Mouse (Mus musculus): Measurements from ENCODE around the gene Nbea. TPM values are rescaled to one million over a fixed set of nuclear protein-coding genes. Genes with fewer than 3 reads are reported as not detected.

Nbea gene
- total RNA-seq, 1 experiment from 2014 or later = 4.3 TPM

DNA sequence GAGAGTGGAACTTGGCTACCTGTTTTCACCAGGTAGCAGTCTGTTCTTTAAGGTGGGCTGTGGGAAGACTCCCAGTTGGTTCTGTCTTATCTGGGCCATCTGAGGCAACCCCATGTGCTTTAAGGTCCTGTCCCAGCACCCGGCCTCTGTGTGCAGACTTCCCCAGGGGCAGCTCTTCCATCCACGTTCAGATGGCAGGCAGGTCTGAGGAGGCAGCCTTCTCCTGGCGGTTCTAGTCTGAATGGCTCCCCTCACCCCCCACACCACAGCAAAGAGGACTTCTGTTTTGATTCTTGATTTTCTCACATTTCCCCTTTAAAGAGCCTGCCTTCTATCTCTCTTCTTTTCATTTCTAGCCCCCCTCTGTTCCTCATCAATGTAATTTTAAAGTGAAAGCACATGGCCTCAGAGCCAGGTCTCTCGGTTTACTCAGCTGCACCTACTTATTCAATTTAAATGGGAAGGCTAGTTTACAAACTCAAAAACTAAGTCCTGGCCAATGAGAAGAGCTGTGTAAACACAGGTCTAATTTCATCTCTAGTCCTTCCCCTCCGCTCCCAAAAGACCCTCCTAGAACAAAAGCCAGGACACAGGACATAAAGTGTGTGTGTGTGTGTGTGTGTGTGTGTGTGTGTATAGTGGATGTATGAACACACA, 570.9 kb downstream of the Nbea start:
- no peak for ATAC-seq (replicated peaks in 1 of 2; ENCODE audit: insufficient read depth in 1 of 2, low FRiP score in 2 of 2, low TSS enrichment in 1 of 2, low read depth in 1 of 2, poor library complexity in 2 of 2, severe bottlenecking in 2 of 2)

GRCm38 (mm10) chr3:55612023-55612422, 571.5 kb downstream of the Nbea start:
- ATAC-seq (replicated peaks in 1 of 2; ENCODE audit: insufficient read depth in 1 of 2, low FRiP score in 2 of 2, low TSS enrichment in 1 of 2, low read depth in 1 of 2, poor library complexity in 2 of 2, severe bottlenecking in 2 of 2) = no peak

DNA sequence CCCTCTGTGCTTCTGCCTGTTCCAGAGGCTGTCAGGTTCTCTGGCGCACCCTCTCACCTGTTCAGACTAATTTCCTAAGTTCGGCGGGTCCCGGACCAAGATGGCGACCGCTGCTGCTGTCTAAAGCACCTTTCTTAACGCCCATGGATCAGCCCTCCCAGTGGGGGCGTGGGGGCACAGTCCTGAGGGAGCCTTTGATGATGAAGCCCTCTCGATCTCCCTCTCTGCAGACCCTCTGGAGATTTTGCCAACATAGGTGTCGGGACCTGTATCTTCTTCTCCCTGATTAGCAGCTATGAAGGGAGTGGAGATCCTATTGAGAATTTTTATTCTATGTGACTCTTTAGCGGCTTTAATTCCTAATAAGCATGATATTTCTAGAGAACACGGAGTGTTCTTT, 573.3 kb downstream of the Nbea start:
- ATAC-seq (replicated peaks in 1 of 2; ENCODE audit: insufficient read depth in 1 of 2, low FRiP score in 2 of 2, low TSS enrichment in 1 of 2, low read depth in 1 of 2, poor library complexity in 2 of 2, severe bottlenecking in 2 of 2) = no peak

- ATAC-seq (replicated peaks in 1 of 2; ENCODE audit: insufficient read depth in 1 of 2, low FRiP score in 2 of 2, low TSS enrichment in 1 of 2, low read depth in 1 of 2, poor library complexity in 2 of 2, severe bottlenecking in 2 of 2) = no peak
Observed at GRCm38 (mm10) chr3:55600286-55600685, 583.2 kb downstream of the Nbea start.

DNA sequence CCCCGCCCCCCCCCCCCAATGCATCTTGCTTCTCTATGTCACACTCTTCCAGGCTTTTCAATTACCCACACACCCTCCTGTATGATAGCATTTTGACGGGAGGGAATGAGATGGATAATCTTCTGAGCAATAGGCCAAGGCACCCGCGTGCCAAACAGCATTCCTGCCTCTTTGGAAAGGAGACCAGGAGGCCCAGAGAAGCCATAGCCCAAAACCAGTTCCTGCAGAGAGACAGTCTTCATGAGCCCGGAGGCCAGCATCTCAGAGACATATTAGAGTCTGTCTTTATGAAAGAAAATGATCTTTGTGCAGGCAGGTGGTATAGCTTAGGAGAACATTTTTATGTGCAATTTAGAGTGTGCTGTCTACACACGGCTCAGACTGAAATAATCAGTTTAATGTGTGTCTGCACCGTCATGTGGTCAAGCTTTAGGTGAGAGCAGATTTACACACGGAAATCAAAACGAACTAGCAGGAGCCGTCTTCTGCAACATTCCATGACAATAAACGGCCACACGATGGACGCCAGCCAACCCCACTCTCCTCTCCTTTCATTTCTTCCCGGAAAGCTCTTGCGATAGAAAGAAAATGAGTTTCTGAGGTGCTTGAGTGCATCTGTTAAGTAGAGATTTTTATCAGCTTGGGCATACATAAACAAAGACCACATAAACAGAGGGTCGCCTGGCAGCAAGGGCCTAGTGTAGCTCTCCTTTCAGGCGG, 584.0 kb downstream of the Nbea start:
- no peak for ATAC-seq (replicated peaks in 1 of 2; ENCODE audit: insufficient read depth in 1 of 2, low FRiP score in 2 of 2, low TSS enrichment in 1 of 2, low read depth in 1 of 2, poor library complexity in 2 of 2, severe bottlenecking in 2 of 2)

DNA sequence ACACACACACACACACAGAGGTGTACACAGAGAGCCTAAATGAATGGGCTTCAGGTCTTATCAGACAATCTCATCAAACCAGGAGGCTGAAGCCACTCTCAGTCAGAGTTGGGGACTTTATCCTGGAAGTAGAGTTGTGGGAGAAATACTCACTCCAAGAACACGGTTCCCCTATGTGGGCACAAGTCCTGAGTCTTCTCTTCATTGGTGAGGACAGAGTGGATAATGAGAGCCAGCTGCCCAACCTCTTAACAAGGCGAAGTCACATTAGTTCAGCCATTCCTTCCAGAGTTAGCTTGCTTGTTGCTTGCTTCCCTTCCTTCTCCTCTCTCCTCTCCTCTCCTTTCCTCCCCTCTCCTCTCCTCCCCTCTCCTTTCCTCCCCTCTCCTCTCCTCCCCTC, 584.8 kb downstream of the Nbea start:
- ATAC-seq (replicated peaks in 1 of 2; ENCODE audit: insufficient read depth in 1 of 2, low FRiP score in 2 of 2, low TSS enrichment in 1 of 2, low read depth in 1 of 2, poor library complexity in 2 of 2, severe bottlenecking in 2 of 2) = no peak

- ATAC-seq (replicated peaks in 1 of 2; ENCODE audit: insufficient read depth in 1 of 2, low FRiP score in 2 of 2, low TSS enrichment in 1 of 2, low read depth in 1 of 2, poor library complexity in 2 of 2, severe bottlenecking in 2 of 2) = no peak
Observed at GRCm38 (mm10) chr3:55593312-55593711, 590.2 kb downstream of the Nbea start.

GRCm38 (mm10) chr3:55590727-55591126, 592.8 kb downstream of the Nbea start:
- no peak for ATAC-seq (replicated peaks in 1 of 2; ENCODE audit: insufficient read depth in 1 of 2, low FRiP score in 2 of 2, low TSS enrichment in 1 of 2, low read depth in 1 of 2, poor library complexity in 2 of 2, severe bottlenecking in 2 of 2)

DNA sequence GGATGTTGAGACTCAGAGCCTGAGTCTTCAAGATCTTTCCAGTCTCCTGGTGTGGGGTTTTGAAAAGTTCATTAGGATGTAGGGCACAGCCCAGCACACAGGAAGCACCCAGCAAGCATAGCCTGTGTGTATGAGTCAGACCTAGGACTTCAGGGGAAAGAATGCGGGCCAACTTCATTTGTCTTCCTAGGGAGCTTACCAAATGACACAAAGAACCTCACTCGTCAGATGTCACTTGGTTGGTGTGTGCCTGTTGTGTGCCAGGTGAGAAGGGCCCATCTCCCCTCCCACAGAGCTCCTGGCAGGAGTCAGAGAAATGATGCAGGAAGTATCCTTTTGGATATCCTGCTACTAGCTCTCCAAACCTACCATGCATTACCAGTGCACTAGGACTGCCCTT, 593.2 kb downstream of the Nbea start:
- no peak for ATAC-seq (replicated peaks in 1 of 2; ENCODE audit: insufficient read depth in 1 of 2, low FRiP score in 2 of 2, low TSS enrichment in 1 of 2, low read depth in 1 of 2, poor library complexity in 2 of 2, severe bottlenecking in 2 of 2)

- ATAC-seq (replicated peaks in 1 of 2; ENCODE audit: insufficient read depth in 1 of 2, low FRiP score in 2 of 2, low TSS enrichment in 1 of 2, low read depth in 1 of 2, poor library complexity in 2 of 2, severe bottlenecking in 2 of 2) = no peak
Observed at GRCm38 (mm10) chr3:55589402-55589944, 594.0 kb downstream of the Nbea start.

DNA sequence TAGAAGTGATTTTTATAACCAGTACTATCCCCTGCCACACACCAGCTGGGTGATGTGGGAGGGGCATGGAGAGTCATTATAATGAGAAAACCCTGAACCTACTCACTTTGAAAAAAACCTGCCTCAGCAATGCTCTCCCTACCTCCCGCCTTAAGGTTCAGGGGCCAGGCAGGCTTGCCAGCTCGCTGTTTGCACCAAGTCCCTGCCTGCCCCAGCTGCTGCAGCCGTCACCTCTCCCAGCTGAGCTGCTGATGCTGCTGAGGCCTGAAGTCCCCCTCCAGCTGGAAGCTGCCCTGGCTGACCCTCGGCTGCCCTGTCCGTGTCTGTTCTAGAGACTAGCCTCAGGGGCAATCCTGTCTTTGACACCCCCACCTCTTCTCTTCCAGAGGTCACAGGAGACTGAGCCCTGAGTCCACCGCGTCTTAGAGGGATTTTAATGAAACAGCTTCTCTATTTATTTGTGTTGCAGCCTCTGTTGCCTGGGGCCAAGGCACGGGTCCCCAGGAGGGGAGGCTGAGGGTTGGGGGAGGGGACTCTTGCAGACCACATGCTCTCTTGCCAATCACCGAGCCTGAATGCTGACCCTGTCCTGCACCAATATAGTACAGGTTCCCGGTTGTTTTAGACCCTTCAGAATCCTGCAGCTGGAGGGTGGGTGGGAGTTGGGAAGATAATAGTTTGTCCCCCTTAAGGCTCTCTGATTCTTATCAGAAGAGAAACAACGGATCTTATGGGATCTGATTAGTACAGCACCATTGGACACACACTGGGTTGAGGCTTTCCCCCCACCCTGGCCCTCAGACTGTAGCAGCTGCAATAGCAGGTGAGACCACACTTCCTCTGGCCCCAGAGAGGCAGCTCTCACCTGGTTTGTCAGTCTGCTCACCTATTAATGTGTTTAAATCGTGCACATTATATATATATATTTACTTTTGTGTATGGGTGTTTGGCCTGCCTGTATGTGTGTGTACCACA, 595.2 kb downstream of the Nbea start:
- no peak for ATAC-seq (replicated peaks in 1 of 2; ENCODE audit: insufficient read depth in 1 of 2, low FRiP score in 2 of 2, low TSS enrichment in 1 of 2, low read depth in 1 of 2, poor library complexity in 2 of 2, severe bottlenecking in 2 of 2)

GRCm38 (mm10) chr3:55587434-55587971, 596.0 kb downstream of the Nbea start:
- ATAC-seq (replicated peaks in 1 of 2; ENCODE audit: insufficient read depth in 1 of 2, low FRiP score in 2 of 2, low TSS enrichment in 1 of 2, low read depth in 1 of 2, poor library complexity in 2 of 2, severe bottlenecking in 2 of 2) = no peak

Measured in hematopoietic stem cell, adult 5-6 weeks (primary cell).